Mouse (Mus musculus): Measurements from ENCODE around the gene Rbm38.

GRCm38 (mm10) chr2:173027824-173028495, 7.7 kb downstream of the Rbm38 start:
- TF ChIP-seq CTCF (IDR thresholded peaks at IDR 0.05; ENCODE audit: borderline replicate concordance, extremely low read depth, insufficient read depth, insufficient read length) (no peak), POLR2A (IDR thresholded peaks at IDR 0.05; ENCODE audit: borderline replicate concordance, extremely low read depth, insufficient read depth, insufficient read length, poor library complexity, severe bottlenecking) (no peak)
